Mouse (Mus musculus) limb, embryonic 11.5 days (tissue): ENCODE measurements at regions not wholly inside any gene's neighbourhood (a gene's known extent, or its start where the extent isn't known, plus 50 kb on each side); places are given as distances from the start of the nearest gene placed in this dataset.

Experiments used
- ATAC-seq: fragments of 200-750 bp; cut with Nextera tagmentation; 2 replicates; pipeline ENCODE4 v1.8.0; 2017; ENCODE audit warnings: low read depth; ENCODE audit not compliant: insufficient number of reproducible peaks, low FRiP score, low TSS enrichment
- DNase-seq: peaks from one replicate; pipeline ENCODE4 v3.0.0-alpha.2; 2015; ENCODE audit warnings: low spot score
- H3K27ac ChIP-seq: fragments of 300-500 bp; sonication (generic); replicated peaks from 2 replicates; pipeline ENCODE4 v1.5.1; 2014; ENCODE audit warnings: low read depth, mild to moderate bottlenecking, low read length
- H3K27me3 ChIP-seq: fragments of 300-500 bp; sonication (generic); 2 replicates; pipeline ENCODE4 v1.6.1; 2014; ENCODE audit warnings: mild to moderate bottlenecking, low read length, mixed read lengths; ENCODE audit not compliant: control insufficient read depth, insufficient read depth
- H3K36me3 ChIP-seq: fragments of 300-500 bp; sonication (generic); 2 replicates; pipeline ENCODE4 v1.6.1; 2014; ENCODE audit warnings: mild to moderate bottlenecking, low read length, moderate library complexity, mixed read lengths; ENCODE audit not compliant: control insufficient read depth, insufficient read depth
- H3K4me1 ChIP-seq: fragments of 300-500 bp; sonication (generic); 2 replicates; pipeline ENCODE4 v1.6.1; 2014; ENCODE audit warnings: low read length, mixed read lengths; ENCODE audit not compliant: control insufficient read depth, insufficient read depth
- H3K4me2 ChIP-seq: fragments of 300-500 bp; sonication (generic); 2 replicates; pipeline ENCODE4 v1.6.1; 2014; ENCODE audit warnings: low read depth, mild to moderate bottlenecking, moderate library complexity; ENCODE audit not compliant: severe bottlenecking
- H3K4me3 ChIP-seq: fragments of 300-500 bp; sonication (generic); 2 replicates; pipeline ENCODE4 v1.5.1; 2014; ENCODE audit warnings: low read depth, low read length
- H3K9ac ChIP-seq: fragments of 300-500 bp; sonication (generic); 2 replicates; pipeline ENCODE4 v1.6.1; 2014; ENCODE audit warnings: mild to moderate bottlenecking, low read length
- H3K9me3 ChIP-seq: fragments of 300-500 bp; sonication (generic); 2 replicates; pipeline ENCODE4 v1.6.1; 2016; ENCODE audit warnings: low read length; ENCODE audit not compliant: control insufficient read depth
- WGBS: fragments of 180-500 bp; shearing (Covaris S2); extraction: QIAGEN DNeasy Blood & Tissue Kit; methylation state at CpG from one replicate; pipeline ENCODE4 v1.1.7; 2014; 5-methylcytosine and 5-hydroxymethylcytosine counted together

DNA sequence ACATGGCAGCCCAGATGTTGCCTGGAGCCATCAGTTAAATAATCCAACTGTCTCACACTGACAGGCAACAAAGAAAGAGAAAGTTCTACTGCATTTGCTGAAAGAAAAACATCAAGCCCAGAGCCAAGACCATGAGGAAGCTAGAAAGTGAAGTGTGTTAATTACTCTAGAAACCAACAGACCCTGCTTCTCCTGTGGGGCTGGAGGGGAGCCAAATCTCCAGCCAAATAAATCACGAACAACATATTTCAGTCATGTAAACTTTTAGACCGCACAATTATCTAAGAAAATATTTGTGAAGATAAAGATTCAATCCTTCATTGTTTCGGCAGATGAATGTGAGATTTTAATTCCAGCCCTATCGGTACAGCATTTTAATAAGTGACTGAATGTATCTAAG, 228.9 kb upstream of the Sfrp2 start:
- DNase-seq = no peak
- Histone ChIP-seq H3K4me1 (no peaks in the 10 kb centered on the region), H3K36me3 (no peaks in the 10 kb centered on the region), H3K27ac (0 out of 2 replicates have a peak overlapping the region, but pooled peaks have one; percentile 10), H3K9ac (no peak overlapping the region), H3K4me2 (no peak overlapping the region), H3K27me3 (no peaks in the 10 kb centered on the region), H3K9me3 (no peaks in the 10 kb centered on the region), H3K4me3 (no peak overlapping the region)
- 88% methylated on average over 4 of the region's 4 CpGs for WGBS
- ATAC-seq = 0 out of 2 replicates have a peak, but pooled peaks have one; percentile 31

DNA sequence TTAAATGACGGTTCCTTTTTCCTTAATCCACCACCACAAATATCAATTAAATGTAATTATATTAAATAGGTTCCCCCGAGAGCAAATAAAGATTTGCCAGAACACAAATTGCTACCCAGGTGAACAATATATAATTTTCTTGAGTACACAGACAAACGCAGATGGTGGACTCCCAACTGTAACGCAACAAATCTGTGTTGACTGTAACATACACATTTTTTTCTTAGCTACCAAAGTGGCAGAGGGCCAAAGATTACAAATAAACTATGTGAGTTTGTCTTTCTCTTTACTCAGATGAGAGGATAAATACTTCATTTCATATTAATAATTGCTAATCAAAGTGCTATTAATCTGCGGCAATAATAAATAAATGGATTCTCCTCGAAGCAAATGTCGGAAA, 228.4 kb upstream of the Sfrp2 start:
- H3K4me2 ChIP-seq = no peak overlapping the region
- no peak for ATAC-seq

GRCm38 (mm10) chr3:83538898-83539297, 227.2 kb upstream of the Sfrp2 start:
- no peaks in the 10 kb centered on the region for H3K4me1 ChIP-seq
- H3K4me2 ChIP-seq = no peak overlapping the region
- WGBS = 60% methylated on average over 2 of the region's 2 CpGs
- no peaks in the 10 kb centered on the region for H3K36me3 ChIP-seq
- H3K4me3 ChIP-seq = no peak overlapping the region
- no peak overlapping the region for H3K9ac ChIP-seq
- H3K27ac ChIP-seq = no peak overlapping the region
- H3K27me3 ChIP-seq = no peaks in the 10 kb centered on the region
- no peak for ATAC-seq
- no peaks in the 10 kb centered on the region for H3K9me3 ChIP-seq
- DNase-seq = no peak

More for the DNA sequence above, 228.4 kb upstream of the Sfrp2 start:
- no peak for DNase-seq
- no peak overlapping the region for H3K27ac ChIP-seq
- no peaks in the 10 kb centered on the region for H3K9me3 ChIP-seq
- H3K36me3 ChIP-seq = no peaks in the 10 kb centered on the region
- no peaks in the 10 kb centered on the region for H3K4me1 ChIP-seq
- WGBS = 71% methylated on average over 7 of the region's 7 CpGs
- H3K27me3 ChIP-seq = no peaks in the 10 kb centered on the region
- H3K4me3 ChIP-seq = no peak overlapping the region
- no peak overlapping the region for H3K9ac ChIP-seq

GRCm38 (mm10) chr3:83540997-83541932, 224.9 kb upstream of the Sfrp2 start:
- no peak overlapping the region for H3K4me2 ChIP-seq
- H3K27me3 ChIP-seq = no peaks in the 10 kb centered on the region
- H3K4me1 ChIP-seq = no peaks in the 10 kb centered on the region
- 80% methylated on average over 11 of the region's 11 CpGs for WGBS
- DNase-seq = no peak
- ATAC-seq = no peak
- H3K27ac ChIP-seq = no peak overlapping the region
- no peaks in the 10 kb centered on the region for H3K9me3 ChIP-seq
- no peaks in the 10 kb centered on the region for H3K36me3 ChIP-seq
- no peak overlapping the region for H3K4me3 ChIP-seq
- no peak overlapping the region for H3K9ac ChIP-seq

DNA sequence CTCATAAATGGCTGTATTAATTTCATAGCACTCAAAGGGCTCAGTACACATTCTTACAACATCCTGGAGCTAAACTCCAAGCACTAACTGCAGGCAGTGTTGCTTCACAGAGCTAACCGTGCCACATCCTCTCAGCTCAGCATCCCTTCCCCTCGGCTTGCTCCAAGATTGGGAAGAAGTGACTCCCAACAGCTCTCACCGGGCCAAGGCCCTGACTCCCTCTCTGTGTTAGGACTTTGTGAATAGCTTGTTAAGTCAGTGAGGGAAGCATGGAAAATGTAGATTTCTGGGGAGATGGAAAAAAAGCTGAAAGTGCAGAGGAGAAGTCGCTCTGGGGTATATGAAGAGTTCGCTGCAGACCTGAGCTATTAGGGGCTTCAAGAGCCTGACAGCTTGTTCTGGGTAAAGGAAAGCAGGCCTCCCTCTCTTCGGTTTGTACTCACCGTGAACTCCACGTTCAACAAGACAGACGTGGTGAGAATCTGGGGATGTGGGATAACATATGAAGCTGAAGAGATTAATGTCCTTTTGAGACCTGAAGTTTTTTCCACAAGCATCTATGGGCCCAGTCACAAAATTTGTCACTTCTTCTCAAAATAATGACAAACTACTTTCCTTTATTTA, 213.5 kb upstream of the Sfrp2 start:
- ATAC-seq = no peak
- DNase-seq = no peak
- Histone ChIP-seq H3K9ac (no peak overlapping the region), H3K4me1 (no peaks in the 10 kb centered on the region), H3K9me3 (no peaks in the 10 kb centered on the region), H3K4me2 (no peak overlapping the region), H3K36me3 (no peaks in the 10 kb centered on the region), H3K4me3 (no peak overlapping the region), H3K27ac (no peak overlapping the region), H3K27me3 (no peaks in the 10 kb centered on the region)
- whole genome bisulfite sequencing = 76% methylated on average over 9 of the region's 9 CpGs

GRCm38 (mm10) chr3:83553858-83554257, 212.3 kb upstream of the Sfrp2 start:
- H3K9ac ChIP-seq = no peak overlapping the region
- no peaks in the 10 kb centered on the region for H3K9me3 ChIP-seq
- H3K4me1 ChIP-seq = no peaks in the 10 kb centered on the region
- no peaks in the 10 kb centered on the region for H3K27me3 ChIP-seq
- ATAC-seq (no peak), DNase-seq (no peak)
- H3K4me3 ChIP-seq = no peak overlapping the region
- no peak overlapping the region for H3K27ac ChIP-seq
- H3K4me2 ChIP-seq = no peak overlapping the region
- 37% methylated on average over 11 of the region's 11 CpGs for WGBS
- H3K36me3 ChIP-seq = no peaks in the 10 kb centered on the region

GRCm38 (mm10) chr3:83556788-83557515, 209.2 kb upstream of the Sfrp2 start:
- Histone ChIP-seq H3K9me3 (no peaks in the 10 kb centered on the region), H3K4me3 (no peak overlapping the region), H3K4me1 (0 out of 2 replicates have a peak, but pooled peaks cover under 1% of the 10 kb centered on the region), H3K27ac (no peak overlapping the region; the same call in 1 of the 2 replicates), H3K4me2 (no peak overlapping the region), H3K36me3 (no peaks in the 10 kb centered on the region), H3K9ac (no peak overlapping the region), H3K27me3 (no peaks in the 10 kb centered on the region)
- DNase-seq (no peak), ATAC-seq (no peak)
- 75% methylated on average over 10 of the region's 10 CpGs for WGBS

DNA sequence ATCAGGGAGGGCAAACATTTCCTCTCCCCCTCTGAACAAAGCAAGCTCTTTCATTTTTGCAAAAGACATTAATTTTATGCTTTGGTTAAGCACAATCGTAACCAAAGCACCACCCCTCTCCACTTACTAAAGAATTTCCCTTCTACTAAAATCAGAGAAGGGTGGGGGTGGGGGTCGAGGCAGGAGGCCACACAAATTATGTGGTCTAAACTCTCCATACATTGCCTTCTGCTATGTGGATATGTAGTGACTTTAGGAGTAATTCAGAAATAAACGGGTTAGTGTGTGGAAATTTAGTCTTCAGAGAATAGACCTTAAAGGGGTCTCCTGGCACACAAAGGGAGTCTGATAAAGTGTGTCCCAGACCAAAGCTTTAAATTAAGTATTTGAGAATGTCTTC, 204.1 kb upstream of the Sfrp2 start:
- no peak for DNase-seq
- H3K27ac ChIP-seq = no peak overlapping the region; the same call in 1 of the 2 replicates
- WGBS = 43% methylated on average over 3 of the region's 3 CpGs

More for the DNA sequence above, 204.1 kb upstream of the Sfrp2 start:
- no peaks in the 10 kb centered on the region for H3K27me3 ChIP-seq
- no peaks in the 10 kb centered on the region for H3K9me3 ChIP-seq
- no peak overlapping the region for H3K4me2 ChIP-seq
- no peak overlapping the region for H3K9ac ChIP-seq
- ATAC-seq = no peak
- 0 out of 2 replicates have a peak, but pooled peaks cover 3% of the 10 kb centered on the region for H3K4me1 ChIP-seq
- no peaks in the 10 kb centered on the region for H3K36me3 ChIP-seq
- H3K4me3 ChIP-seq = no peak overlapping the region
